Mouse (Mus musculus): ENCODE results near the gene Atoh7.
"Not testable (repeated sequence)": the region's sequence is repeated elsewhere in the genome, so short reads cannot be mapped to it uniquely, and the experiment has no call there.

Atoh7 gene

DNA sequence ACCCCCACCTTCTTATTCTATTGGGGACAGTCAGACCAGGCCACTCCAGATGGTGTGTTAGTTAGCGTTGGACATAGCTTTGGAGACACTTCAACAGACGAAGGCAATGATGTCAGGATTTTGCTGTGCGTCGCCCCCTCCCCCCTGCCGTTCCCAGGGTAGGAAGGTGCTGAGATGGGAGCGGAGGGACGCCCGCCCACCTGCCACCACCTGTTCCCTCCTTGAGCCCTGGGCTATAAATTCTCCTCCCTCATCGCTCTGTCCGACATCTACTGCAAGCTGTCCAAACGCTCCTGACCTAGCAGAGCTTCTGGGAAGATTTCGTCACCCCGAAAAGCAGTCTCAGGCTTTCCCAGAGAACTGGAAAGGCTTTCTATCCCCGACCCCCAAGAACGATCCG lies at the start of gene Atoh7:
Gene Atoh7, plus strand, starts transcription at position 131 of the 400 bp plus-strand sequence.
- DNase-seq, result no peak

DNA sequence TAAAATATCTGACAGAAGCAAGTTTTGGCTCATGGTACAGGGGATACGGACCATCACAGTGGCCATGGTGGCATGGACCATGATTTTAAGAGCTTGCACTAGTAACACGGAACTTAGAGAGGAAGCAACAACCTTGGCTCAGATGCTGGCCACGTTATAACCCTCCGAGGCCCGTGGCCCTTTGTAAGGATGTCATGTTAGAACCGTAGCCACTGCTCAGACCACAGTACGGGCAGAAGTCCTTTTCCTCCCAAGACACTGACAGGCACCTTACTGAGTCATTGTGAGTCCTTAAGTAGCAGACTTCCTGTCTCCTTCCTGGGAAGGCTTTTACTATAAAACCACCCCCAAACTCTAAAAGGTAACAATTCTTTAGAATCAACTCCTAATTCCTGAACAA lies 48.2 kb upstream of the Atoh7 start:
- no peak for DNase-seq

- DNase-seq, result no peak
Measured at GRCm38 (mm10) chr10:63052011-63052410, 47.4 kb upstream of the Atoh7 start.

DNA sequence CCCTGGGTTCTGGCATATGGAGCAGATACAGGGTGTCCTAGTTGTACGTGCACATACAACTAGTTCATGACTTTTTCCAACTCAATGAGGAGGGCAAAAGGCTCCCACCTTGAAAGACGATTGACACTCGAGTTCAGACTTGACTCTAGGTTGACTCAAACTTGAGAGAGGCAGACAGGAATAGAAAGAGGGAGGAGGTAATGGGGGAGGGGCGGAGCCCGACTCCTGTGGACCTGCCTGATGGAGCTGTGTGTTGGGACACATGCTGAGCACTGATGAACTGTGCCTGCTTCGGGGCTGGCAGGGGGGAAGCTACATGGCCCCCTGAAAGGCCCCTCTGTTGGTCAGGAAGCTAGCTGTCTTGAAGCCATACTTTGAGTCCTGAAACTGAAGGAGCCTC lies 46.4 kb upstream of the Atoh7 start:
- no peak for DNase-seq

GRCm38 (mm10) chr10:63054071-63054470 lies 45.4 kb upstream of the Atoh7 start:
- not testable (repeated sequence) for DNase-seq

DNA sequence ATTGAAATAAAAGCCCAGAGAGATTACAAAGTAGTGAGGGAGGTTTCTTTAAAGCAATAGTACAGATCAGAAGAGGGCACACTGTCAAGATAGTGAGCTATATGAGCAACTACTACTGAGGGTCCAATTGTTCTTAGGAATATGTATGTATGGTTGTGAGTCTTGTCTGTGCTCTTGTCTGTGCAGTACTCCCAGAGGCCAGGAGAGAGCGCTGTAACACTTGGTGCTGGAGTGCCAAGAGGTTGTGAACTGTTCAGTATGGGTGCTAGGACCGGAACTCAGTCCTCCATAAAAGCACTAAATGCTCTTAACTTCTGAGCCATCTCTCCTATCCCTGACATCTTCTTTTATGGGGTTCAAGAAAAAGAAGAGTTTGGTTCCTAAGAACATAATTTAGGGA lies 44.9 kb upstream of the Atoh7 start:
- no peak for DNase-seq

- peak; percentile 43 for DNase-seq
Measured at GRCm38 (mm10) chr10:63056966-63057750, 42.3 kb upstream of the Atoh7 start.

- no peak for DNase-seq
Measured at GRCm38 (mm10) chr10:63059862-63060261, 39.6 kb upstream of the Atoh7 start, which contains the start of gene Pbld1. Gene Pbld1 (plus strand): TSS chr10:63060162.

DNA sequence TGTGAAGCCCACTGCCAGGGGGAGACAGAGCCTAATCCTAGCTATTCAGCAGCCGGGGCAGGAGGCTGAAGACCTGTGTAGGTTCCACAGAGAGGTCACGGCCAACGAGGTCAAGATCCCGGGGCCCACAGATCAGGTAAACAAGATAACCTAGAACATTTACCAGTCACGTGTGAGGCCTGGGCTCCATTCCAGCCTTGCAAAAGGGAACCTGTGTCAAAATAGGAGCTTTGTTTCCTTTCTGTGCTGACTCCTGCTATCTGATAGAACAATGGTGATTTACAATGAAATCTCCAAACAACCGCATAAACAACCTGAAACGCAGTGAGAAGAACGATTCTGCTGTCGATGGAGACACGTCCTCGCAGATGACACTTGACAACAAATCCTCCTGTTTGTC lies 39.0 kb upstream of the Atoh7 start:
- DNase-seq, result peak; percentile 81

DNA sequence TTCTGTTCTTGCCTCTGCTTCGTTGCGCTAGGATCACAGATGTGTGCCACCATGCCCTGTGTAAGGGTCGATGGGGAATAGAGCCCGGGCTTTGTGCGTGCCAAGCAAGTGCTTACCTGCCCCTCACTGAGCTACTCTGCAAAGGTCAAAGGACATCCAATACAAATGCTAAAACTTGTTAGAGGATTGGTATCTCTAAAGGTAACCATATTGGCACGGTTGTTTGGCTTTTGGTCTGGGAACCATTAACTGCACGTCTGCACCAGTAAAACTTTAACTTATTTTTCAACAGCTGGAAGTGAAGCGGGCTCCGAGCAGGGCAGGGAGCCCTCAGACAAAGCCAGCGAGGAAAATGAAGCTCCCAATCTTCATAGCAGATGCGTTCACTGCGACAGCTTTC lies 38.2 kb upstream of the Atoh7 start:
- peak; percentile 57 for DNase-seq

DNA sequence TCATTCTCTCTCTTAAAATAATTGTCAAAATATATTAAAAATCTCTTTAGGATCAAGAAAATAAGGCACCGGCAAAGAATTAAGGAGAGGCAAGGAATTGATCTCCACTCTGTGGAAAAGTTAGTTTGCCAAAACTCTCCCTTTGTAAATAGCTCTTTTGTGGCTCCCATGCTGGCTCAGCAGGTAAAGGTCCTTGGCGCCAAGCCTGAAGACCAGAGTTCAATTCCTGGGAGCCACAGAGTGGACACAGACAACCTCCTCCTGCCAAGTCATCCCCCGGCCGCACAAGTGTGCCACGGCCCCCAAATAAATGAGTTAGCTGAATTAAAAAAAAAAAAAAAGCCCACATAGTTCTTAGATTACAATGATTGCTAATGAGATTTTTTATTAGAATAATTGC lies 36.8 kb upstream of the Atoh7 start:
- DNase-seq, result peak; percentile 77

- DNase-seq, result no peak
Measured at GRCm38 (mm10) chr10:63063365-63063764, 36.1 kb upstream of the Atoh7 start.

- peak; percentile 40 for DNase-seq
Measured at GRCm38 (mm10) chr10:63064516-63064915, 34.9 kb upstream of the Atoh7 start.

GRCm38 (mm10) chr10:63065561-63065960 lies 33.9 kb upstream of the Atoh7 start:
- no peak for DNase-seq

GRCm38 (mm10) chr10:63065988-63066387 lies 33.5 kb upstream of the Atoh7 start:
- DNase-seq, result peak; percentile 86

- DNase-seq, result no peak
Measured at GRCm38 (mm10) chr10:63086304-63086703, 13.1 kb upstream of the Atoh7 start.

DNA sequence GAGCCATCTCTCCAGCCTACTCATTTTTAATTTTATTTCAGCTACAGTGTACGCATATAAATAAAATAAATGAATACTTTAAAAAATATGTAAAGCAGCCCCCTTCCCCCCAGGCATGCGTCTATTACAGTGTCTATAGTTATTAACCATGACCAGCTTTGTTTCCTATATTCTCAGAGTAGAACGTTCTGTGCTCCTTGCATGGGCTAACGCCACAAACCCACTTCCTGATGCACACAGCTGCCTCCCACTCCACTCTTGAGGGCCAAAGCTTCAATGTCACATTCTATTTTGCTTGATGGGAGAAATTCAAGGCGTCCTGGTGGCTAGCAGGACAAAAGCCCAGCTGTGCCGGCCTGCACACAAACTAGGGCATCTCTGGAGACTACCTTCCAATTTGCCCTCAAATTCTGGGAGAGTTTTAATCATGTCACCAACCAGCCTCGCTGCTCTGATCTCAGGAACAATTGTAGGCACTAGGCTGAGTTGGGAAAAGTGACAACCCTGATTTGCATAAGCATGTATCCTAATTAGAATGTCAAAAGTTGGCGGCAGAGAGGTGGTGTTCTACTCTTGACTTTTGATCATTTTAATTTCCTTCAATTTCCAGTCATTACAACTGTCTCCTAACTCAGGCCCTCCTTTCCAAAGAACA lies 10.2 kb upstream of the Atoh7 start:
- DNase-seq, result no peak

DNA sequence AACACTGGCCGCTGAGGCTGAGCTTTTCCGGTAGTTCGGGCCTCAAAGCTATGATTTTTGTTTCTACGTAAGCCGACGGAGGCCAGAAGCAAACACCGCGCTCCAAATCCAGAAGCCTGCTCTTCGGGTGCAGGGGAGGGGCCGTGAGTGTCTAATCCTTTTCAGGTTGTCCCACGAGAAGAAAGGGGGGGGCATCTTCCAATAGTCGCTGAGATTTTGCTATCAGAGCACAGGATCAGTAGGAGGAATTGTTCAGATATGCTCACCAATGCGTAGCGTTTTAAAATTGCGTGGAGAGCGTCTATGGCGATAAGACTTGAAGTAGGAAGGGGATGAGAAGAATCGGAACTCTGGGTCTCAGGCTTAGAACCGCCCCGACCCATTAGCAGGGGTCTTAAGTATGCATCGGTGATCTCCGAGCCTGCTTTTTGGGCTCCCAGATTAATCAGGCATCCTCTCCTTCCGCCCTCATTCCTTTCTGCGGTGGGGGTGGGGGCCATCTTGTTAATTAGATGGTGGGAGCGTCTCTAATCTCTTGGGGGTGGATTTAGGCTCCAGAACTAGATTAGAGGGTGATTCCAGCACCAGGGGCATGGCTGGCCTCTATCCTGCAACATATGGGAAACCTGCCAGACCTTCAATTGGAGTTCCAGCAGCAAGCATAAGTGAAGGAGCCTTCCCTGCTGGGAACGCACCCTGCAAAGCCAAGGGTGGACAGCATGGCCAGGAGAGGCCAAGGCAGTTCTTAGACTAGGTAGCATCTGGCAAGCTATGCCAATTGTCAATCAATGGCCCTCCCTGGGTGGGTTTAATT lies 9.5 kb upstream of the Atoh7 start:
- no peak for DNase-seq

- no peak for DNase-seq
Measured at GRCm38 (mm10) chr10:63091915-63092314, 7.5 kb upstream of the Atoh7 start.

- no peak for DNase-seq
Measured at GRCm38 (mm10) chr10:63092616-63093550, 6.6 kb upstream of the Atoh7 start.

DNA sequence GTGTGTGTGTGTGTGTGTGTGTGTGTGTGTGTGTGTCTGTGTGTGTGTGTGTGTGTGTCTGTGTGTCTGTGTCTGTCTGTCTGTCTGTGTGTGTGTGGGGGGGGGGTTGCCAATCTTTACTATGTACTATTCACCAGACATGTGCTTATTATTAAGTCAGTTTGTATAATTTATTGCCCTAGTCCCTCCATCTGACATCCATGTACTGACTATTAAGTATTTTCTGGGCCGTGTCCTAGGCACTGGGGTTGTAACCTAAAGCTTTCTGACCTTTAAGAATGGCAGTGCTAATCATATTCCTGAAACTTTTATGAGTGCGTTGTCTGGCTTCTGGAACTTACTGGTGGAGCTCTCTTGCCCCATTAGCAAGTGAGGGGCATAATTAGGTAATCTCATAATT lies 2.7 kb upstream of the Atoh7 start:
- DNase-seq, result no peak

GRCm38 (mm10) chr10:63098191-63098590 lies 1.3 kb upstream of the Atoh7 start:
- no peak for DNase-seq
